Mouse (Mus musculus) brain, embryonic 18.5 days (tissue): Measurements from ENCODE around the gene Mcub.

Source experiments
- DNase-seq: peaks from one replicate; pipeline ENCODE4 v3.0.0-alpha.2; 2012; ENCODE audit warnings: low read depth, low spot score

Gene Mcub

DNA sequence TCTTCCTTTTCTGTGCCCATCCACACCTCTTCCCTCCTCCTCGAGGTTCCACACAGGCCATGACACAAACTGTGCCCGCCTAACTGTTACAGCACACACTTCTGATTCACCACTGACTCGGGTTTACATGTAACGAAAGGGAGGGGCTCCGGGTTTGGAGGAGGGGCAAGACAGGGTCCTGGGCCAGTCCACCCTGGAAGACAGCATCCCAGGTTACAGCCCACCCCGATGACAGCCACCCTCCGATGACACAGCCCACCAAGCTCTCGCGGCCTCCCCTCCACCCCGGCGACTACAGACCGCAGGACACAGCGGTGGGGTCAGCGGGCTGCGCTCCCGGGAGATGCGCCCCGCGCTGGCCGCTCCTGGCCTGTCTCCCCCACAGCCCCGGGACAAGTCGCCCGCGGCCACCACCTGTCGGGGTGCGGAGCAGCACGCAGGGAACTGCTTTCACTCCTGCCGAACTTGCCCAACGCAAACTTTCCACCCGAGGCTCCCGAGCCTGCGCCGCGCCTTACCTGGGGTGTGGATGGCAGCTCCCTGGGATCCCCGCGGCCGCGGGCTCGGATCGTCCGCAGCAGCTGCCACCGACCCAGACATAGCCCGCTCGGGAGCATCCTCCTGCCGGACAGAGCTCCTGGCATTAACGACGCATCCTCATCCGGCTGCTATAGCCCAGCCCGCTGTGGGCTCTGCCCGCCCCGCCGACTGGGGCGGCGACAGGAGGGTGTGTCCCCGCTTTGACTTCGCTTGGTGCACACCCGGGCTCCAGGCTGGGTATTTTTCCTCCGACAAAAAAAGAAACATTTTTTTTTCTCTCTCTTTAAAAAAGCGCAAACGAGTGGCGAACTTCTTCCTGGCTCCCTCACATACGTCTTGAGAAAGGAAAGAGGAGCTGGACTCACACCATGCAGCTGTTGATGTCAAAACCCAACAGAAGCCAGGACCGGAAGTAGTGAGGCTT, at the start of gene Mcub:
Gene Mcub (minus strand): TSS at position 775 of the 964 bp plus-strand sequence.
- DNase-seq: no peak

DNA sequence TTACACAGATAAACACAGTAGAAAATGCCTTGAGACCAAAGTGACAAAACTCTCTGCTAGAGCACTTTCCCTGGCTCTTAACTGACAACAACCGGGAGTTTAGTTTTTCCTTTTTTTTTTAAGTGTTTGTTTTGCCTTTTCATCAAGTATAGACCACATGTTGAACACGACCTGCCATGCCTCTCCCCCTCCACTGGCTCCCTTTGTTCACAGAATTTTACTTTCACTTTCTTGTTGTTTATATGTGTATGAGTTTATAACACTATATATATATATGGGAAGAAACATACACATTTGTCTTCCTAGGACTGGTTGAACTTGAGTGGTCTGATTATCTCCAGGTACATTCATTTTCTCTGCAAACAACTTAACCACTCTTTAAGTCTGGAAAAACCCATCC, 42.9 kb upstream of the Mcub start:
- DNase-seq: no peak

DNA sequence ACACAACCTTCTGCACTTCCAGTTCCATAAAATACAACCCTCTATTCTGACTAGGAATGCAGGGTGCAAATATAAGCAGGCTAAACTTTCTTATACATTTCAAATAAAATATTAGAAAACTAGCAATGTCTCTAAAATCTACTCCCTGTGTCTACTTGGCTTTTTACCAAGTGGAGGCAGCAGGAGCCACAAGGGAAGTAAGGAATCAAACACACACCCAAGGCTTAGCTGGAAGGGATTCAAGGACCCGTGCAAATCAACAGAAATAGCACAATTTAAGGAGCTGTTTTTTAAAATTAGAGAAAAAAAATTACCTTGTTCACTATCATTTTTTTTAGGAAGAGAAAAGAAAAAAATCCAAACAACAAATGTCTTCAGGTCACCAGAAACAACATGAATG, 41.2 kb upstream of the Mcub start:
- DNase-seq: no peak

DNA sequence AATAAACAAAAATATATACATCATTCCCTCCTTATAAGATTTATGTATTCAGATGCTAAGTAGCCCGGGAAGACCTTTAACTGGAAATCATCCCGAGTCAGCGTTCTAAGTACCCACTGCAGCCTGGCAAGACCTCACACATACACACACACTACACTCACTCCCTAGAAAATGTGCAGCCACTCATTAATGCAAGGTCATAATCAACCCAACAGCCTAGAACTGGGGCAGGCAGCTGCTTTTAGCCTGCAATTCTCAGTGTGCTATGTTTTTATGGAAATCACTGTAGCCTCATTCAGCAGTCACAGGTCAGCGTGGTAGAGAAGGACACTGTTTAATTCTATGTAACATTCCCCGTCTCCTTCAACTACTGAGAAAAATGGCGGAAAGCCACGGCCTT, 36.1 kb upstream of the Mcub start:
- DNase-seq: no peak

- DNase-seq: no peak
Observed at GRCm38 (mm10) chr3:130000926-130001325, 30.9 kb upstream of the Mcub start.

- no peak for DNase-seq
Observed at GRCm38 (mm10) chr3:129998526-129998925, 28.5 kb upstream of the Mcub start.

GRCm38 (mm10) chr3:129998001-129998400, 28.0 kb upstream of the Mcub start:
- no peak for DNase-seq

DNA sequence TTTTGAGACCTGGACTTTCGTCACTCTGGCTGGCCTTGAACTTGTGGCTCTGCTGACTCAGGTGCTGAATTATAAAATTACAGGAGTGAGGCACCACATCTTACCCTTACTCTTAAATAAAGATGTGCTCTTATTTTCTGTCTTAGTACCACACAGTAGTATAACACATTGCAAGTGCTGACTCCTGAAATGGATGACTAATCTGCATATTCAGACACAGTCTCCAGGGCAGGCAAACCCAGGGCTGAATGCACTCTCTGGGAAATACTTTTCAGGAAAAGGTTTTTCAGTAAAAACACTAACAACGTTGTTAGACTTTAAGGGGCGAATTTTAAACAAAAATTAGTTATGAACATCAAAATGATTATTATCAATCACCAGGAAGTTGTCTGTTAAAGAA, 27.3 kb upstream of the Mcub start:
- no peak for DNase-seq

DNA sequence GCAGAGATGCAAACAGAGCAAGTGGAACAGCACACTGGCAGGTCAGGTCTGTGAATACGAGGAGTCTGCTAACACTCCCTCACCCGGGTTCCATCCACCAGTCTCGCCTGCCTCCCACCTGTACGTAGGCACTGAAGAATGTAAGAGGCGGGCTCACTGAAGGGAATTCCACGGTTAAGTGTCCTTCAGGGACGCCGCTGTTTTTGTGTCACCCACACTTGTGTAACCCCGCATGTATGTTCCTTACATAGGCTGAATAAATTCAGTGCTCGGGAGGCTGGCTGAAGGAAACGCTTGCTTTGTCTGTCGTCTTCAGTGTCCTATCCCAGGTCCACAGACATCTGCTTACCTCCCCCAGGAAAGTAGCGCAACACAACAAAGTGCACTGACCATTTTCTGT, 17.3 kb upstream of the Mcub start:
- DNase-seq: no peak

DNA sequence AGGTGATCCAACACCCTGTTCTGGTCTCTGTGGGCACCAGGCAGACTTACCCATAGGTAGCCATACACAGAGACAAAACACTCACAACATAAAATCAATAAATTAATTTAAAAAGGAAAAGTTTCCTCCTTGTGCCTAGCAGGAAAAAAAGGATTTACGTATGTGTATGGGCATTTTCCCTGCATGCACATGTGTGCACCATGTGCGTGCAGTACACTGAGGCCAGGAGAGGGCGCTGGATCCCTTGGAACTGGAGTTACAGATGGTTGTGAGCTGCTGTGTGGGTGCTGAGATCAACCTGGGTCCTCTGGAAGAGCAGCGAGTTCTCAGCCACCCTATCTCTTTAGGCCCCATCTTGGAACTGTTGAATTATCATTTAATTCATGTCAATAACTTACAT, 15.3 kb upstream of the Mcub start:
- DNase-seq: no peak

DNA sequence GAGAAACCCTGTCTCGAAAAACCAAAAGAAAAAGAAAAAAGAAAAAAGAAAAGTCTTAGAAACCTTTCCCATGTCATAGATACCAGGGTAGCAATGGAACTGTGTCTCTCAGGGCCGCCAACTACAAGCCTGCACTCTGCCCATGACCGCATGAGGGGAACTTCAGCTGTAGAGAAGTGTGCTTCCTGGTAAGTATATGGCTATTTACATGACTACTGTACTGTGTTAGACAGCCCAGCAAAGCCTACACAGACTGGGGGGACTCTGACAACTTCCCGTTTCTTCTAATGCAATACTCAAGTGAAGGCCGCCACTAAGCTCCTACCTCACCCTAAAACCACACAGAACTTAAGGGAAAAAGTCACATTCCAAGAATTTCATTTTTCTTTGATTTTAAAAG, 14.8 kb upstream of the Mcub start:
- DNase-seq: no peak

- no peak for DNase-seq
Observed at GRCm38 (mm10) chr3:129982271-129982670, 12.3 kb upstream of the Mcub start.

DNA sequence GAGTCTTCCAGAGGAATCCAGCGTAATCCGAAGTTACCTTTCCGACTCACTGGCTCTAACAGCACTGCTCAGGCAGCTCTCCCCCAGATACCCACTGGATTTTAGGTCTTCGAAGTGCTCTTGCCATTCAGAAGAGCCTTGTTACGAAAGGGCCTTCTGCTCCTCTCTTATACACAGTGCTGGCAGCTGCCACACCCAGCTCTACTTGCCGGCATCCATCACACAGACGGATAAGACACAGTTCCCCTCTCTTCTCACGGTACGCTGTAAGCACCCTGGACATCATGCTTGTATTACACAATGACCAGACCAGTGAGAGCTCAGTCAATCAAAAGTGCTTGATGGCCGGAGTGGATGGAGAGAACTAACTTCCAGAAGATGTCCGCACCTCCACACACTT, 11.8 kb upstream of the Mcub start:
- no peak for DNase-seq

DNA sequence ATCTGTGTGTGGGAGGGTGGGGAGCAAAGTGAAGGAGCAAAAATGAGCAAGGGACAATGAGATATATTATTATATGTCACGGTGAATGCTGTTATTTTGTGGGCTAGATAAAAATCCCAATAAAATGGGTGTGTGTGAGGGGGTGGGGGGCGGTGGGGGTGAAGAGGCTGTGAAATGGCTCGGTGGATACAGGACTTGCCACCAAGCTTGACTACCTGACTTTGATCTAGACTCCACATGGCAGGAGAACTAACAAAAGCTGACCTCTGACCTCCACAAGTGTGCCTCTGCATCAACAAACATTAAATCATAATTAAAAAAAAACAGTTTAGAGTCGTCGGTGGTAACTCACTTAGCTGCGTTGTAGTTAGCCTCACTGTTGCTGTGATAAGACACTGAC, 9.5 kb upstream of the Mcub start:
- no peak for DNase-seq

DNA sequence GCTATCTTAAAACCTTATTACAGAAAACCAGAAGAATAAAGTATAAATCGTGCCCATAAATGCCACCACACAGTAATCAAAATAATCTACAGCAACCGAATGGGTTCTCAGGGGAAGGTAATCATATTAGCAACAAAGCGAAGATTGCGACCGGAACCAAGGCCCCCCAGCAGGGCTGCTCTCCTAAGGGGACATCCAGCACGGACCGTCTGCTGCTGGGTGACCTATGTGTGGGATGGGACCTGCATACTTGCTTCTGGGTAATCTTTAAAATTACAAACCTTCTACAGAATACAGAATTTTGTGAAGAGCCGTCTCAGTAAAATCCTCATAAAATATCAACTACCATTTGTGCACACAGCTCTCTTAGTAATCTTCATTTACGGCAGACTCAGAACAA, 8.7 kb upstream of the Mcub start:
- DNase-seq: no peak

DNA sequence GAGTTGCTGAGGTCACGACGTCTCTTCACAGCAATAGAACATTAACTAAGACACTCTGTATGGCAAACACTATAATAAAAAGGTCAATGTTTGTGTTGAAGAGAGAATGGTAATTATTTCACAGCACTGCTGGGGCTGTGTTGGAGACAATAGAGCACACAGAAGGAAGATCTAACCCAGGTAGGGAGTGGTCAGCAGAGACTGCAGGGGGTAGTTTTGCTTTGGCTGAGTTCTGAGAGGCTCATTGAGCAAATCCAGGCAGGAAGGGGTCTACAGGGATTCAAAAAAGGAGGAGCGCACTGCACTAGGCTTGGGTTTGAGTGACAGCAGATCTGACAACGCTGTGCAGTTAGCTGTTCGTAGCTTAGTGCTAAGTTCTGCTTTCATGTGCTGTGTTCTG, 6.3 kb upstream of the Mcub start:
- DNase-seq: no peak

DNA sequence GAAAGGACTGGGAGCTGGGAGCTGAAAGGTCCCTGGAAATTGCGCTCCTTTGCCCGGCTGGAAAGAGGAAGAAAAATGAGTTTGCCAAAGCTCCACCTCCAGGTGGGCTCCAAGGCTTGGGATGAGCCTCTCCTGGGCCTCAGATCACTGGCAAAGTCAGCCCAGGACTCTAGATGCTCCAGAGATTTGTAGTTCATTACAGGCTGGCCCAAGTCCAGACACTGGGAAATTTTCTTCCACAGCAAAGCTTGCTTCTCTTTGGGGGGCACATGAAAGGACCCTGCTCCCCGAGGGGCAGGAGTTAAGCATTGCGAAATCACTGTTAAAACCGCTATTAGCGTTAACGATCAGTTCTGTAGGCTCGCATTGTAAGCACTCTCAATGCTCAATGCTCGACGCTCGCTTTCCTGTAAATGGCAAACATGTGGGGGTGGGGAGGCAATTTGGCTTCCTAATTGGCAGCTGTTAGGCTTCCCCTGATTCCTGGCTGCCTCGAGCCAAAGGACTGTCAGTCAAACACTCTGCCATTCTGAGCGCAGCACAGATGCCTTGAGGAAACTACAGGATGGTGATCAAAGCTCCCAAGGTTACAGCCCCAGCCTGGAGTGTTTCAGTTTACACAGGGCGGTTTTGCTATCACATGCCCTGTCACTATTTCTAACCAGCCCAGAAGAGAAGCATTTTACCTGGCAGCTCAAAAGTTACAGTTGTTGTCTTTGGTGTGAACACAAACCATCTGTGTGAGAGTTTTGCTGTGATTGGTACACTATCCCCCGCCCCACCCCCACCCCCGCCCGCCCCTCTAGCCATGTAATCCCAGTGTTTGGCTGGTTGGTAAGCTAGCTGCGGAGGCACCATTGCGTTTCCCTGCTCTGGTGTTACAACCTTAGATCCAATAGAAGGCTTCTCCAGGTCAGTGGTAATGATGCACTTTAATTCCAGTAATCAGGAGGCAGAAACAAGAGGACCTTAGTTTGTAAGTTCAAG, 816 bp upstream of the Mcub start:
- DNase-seq: peak; percentile 59

GRCm38 (mm10) chr3:129969031-129969430, 975 bp downstream of the Mcub start:
- DNase-seq: no peak

GRCm38 (mm10) chr3:129967874-129968273, 2.1 kb downstream of the Mcub start:
- DNase-seq: no peak

DNA sequence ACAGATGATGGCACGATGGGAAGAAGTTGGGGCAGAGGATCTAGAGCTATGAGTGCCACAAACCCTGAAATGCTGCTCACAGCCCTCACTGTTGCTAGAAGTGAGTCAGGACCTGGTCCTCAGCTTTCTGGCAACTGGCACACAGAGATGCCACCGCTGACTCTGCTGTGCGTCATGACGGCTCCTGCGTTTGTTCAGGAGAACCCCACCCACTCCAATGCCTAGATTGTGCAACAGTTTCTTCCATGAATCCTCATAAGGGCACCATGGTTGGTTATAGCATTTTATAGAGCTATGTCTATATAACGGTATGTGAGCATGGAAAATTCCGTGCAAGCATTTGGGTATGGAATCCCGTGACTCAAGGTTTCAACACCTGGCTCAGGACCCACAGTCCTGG, 5.3 kb downstream of the Mcub start:
- no peak for DNase-seq

DNA sequence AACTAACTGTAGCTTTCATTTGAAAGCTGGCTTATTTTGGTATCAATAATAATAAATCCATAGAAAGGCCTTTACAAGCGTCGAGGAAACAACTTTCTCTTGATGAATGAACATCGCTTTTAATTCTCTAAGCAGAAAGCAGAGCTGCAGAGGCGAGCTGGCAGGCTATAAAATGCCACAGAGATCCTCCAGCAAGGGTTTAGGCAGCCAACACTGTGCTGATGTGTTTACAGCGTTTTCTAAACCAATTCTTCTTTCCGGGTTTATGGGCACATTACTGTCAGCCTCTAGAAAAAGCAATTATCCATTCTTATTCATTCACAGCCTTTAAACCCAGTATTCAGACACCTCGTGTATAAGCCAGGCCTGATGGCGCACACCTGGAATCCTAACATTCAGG, 7.5 kb downstream of the Mcub start:
- no peak for DNase-seq

DNA sequence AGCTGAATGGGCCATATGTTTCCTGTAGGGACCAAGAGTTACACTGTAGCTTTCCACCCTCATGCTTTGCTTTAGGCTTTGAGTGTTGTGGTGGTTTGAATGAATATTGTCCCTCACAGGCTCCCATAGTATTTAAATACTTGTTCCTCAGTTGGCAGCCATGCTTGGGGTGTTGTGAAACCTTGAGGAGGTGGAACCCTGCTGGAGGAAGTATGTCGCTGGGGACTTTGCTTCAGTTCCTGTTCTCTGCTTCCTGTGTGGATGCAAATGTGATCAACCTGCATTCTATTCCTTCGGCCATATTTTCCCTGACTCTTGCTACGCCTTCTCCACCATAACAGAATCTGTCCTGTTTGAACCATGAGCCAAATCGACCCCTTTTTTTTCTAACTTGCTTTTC, 16.7 kb downstream of the Mcub start:
- DNase-seq: no peak
